Mouse (Mus musculus): ENCODE results near the gene Arid4a.

DNA sequence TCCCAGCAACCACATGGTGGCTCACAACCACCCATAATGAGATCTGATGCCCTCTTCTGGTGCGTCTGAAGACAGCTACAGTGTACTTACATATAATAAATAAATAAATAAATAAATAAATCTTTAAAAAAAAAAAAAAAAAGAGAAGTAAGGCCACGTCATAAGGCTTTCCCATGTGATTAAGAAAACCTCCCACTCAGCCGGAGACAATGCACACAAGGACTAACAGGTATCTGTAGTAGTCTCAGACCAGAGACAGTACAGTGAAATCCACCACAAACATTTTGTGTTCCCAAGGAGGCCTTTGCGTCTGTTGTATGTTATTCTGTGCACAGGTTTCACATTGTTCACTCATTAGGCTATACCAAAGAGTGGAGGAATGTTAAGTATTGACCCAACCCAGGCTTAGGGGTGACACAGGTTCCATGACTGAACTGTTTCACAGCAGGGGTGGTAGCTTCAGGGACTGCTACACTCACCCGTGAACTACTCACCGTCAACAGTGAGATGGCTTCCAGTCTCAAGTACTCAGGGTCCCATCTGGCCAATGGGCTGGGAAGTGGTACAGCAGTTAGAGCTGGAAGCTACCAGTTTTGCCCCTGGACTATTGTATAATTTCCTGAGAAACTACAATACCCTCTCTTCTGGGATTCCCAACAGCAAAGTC, 11.9 kb upstream of the Arid4a start:
- TF ChIP-seq POLR2A (IDR thresholded peaks at IDR 0.05; ENCODE audit: low read depth, low read length), result no peak
- no peak for TF ChIP-seq CTCF (IDR thresholded peaks at IDR 0.05; ENCODE audit: borderline replicate concordance, insufficient read depth, low read length)

Data from embryonic fibroblast, embryonic 13.5 days (primary cell).